Comparison of ENCODE assay signal across 21 mouse cellular contexts in the genomic region with DNA sequence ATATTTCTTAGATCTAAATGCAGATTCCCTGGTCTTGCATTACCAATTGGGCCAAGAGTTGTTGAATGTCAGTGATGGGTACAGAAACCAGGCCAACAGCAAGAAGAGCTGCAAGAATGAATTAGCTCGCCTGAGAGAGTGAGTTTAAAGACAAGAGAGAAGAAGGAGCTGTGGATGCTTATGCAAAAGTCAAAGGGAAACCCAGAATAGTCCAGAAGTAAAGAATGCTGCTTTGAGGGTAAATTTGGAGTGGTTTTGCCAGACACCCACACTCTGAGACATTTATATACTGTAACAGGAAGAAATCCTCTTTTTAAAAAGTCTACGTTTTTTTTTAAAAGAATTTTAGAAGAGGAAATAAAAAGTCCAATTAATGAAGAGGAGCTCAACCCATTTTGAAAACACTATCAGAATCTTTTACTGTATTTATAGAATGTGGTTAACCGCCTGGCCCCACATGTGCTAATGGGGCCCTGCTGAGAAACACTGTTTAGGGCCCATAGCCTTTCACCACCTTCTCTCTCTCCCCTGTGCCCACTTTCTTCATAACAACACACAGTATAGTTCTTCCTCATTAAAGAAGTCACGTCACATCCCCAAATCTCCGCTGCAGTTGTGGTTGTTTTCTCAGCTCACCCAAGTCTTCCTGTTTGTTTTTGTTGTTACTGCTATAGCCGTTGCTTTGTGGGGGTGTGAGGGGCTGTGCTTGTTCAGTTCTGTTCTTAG.
DNase-seq lines count a peak whose midpoint lies in the region; ATAC-seq lines count a peak whose summit lies in the region.
"Had no signal": no experiment of that assay in that cellular context is flagged by ENCODE, and none has a peak within 500 bp of the region (broad histone marks: within the 10 kb centered on the region; RNA-seq: fewer than 3 reads in every experiment).

No protein-coding gene starts in this region.

- no peak overlapping the region for H3K4me3 ChIP-seq in liver, embryonic 11.5 days (ENCODE audit: low read depth, low read length)
- H3K4me3 ChIP-seq: forebrain, embryonic 12.5 days; hindbrain, embryonic 12.5 days; layer of hippocampus, adult 2 months had no signal

- H3K27me3 ChIP-seq in liver, embryonic 11.5 days (replicated peaks; ENCODE audit: control insufficient read depth, insufficient read depth, low read length): no peaks in the 10 kb centered on the region
- H3K27me3 ChIP-seq: forebrain, embryonic 12.5 days; hindbrain, embryonic 12.5 days had no signal

- peaks cover 28% of the 10 kb centered on the region for H3K4me1 ChIP-seq in liver, embryonic 11.5 days (replicated peaks; ENCODE audit: control insufficient read depth, insufficient read depth, low read length)
- H3K4me1 ChIP-seq: hindbrain, embryonic 12.5 days had no signal

- H3K36me3 ChIP-seq in liver, embryonic 11.5 days (ENCODE audit: control insufficient read depth, insufficient read depth, low read length): no peaks in the 10 kb centered on the region
- H3K36me3 ChIP-seq: forebrain, embryonic 12.5 days; hindbrain, embryonic 12.5 days had no signal

- DNase-seq in frontal cortex, postnatal 10 days (ENCODE audit: low spot score in 2 of 2): no peak
- DNase-seq in spleen, postnatal 36 days (ENCODE audit: low spot score in 2 of 2): peak; percentile 31 to 39
- no peak for DNase-seq in spleen, adult 12 weeks (ENCODE audit: low spot score)
- DNase-seq in liver, embryonic 11.5 days (ENCODE audit: low spot score): no peak
- no peak for DNase-seq in layer of hippocampus, postnatal 25 days (ENCODE audit: extremely low spot score in 1 of 2, low spot score in 1 of 2)
- DNase-seq in retina, embryonic 14.5 days (ENCODE audit: low spot score): no peak
- DNase-seq: cerebellum, adult 9-11 months; embryo, embryonic 11 days; heart, adult 18-20 months; kidney, adult 11 months; liver; lung, adult 2 months; right cerebral cortex, postnatal 14 days; thymus, postnatal 4 days had no signal

- no peak overlapping the region for H3K4me2 ChIP-seq in liver, embryonic 11.5 days
- H3K4me2 ChIP-seq: forebrain, embryonic 12.5 days; hindbrain, embryonic 12.5 days had no signal

- no peaks in the 10 kb centered on the region for H3K9me3 ChIP-seq in liver, embryonic 11.5 days (ENCODE audit: control insufficient read depth, low read length)
- H3K9me3 ChIP-seq: forebrain, embryonic 12.5 days; hindbrain, embryonic 12.5 days had no signal

- no peak overlapping the region for H3K9ac ChIP-seq in liver, embryonic 11.5 days (ENCODE audit: low read depth, low read length)
- H3K9ac ChIP-seq: forebrain, embryonic 12.5 days; hindbrain, embryonic 12.5 days had no signal

- 58% methylated on average over 6 of the region's 6 CpGs for WGBS in liver, embryonic 11.5 days

- ATAC-seq in frontal cortex, adult (ENCODE audit: low TSS enrichment): peak; percentile 88
- peak; percentile 80 for ATAC-seq in inflammation-experienced regulatory T-cells, adult 6 months
- no peak for ATAC-seq in liver, embryonic 11.5 days (replicated peaks; ENCODE audit: low FRiP score)
- ATAC-seq: midbrain, embryonic 16.5 days had no signal

- H3K27ac ChIP-seq in liver, embryonic 11.5 days (ENCODE audit: low read depth, low read length): no peak overlapping the region
- H3K27ac ChIP-seq: forebrain, embryonic 12.5 days; hindbrain, embryonic 12.5 days; kidney, postnatal 0 days; layer of hippocampus, adult 2 months had no signal

Comparison
In these comparisons a context has a peak if more than half of its experiments do, and no peak if none do; other contexts are left out.
1. DNase-seq: peak in spleen, postnatal 36 days (2 of 2); none in frontal cortex, postnatal 10 days (0 of 2), spleen, adult 12 weeks (single experiment), liver, embryonic 11.5 days (single experiment), layer of hippocampus, postnatal 25 days (0 of 2) and retina, embryonic 14.5 days (single experiment).